Mouse (Mus musculus) left cerebral cortex, adult 2 months (tissue): ENCODE measurements at regions not wholly inside any gene's neighbourhood (a gene's known extent, or its start where the extent isn't known, plus 50 kb on each side); places are given as distances from the start of the nearest gene placed in this dataset.

ENCODE experiments used
- DNase-seq, 2 experiments: peaks; one replicate each; pipeline ENCODE4 v3.0.0; 2021 to 2022; ENCODE audit warnings: low spot score in 2 of 2, mixed read lengths in 1 of 2; ENCODE audit errors: extremely low spot score in 1 of 2
- H3K27ac ChIP-seq: fragments of 200-600 bp; 2 replicates; pipeline ENCODE4 v1.8.1; 2022
- H3K4me3 ChIP-seq: fragments of 200-600 bp; 2 replicates; pipeline ENCODE4 v1.8.1; 2022
- CTCF ChIP-seq: fragments of 200-600 bp; IDR thresholded peaks from 2 replicates; pipeline ENCODE4 v1.8.1; 2022; ENCODE audit warnings: antibody characterized with exemption, mild to moderate bottlenecking, moderate library complexity
- intact Hi-C: fragments of 180-260 bp; cut with DNase I; formaldehyde crosslinking; loops from one replicate; pipeline ENCODE4 v1.15.1; 2025

DNA sequence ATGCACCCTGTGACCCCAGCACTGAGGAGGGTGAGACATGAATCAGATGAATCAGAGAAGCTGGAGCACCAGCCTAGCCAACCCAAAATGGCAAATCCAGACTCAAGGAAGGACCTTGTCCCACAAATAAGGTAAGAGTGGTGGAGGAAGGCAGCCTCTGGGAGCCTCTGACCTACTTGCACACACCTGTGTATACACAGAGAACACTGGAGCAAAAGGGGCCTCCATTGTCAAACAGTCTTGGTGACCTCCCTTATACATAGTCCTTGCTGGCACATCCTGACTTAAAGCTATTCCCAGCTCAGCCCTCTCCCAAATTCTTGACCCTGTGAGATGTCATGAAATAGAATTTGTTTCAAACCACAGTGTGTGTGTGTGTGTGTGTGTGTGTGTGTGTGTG, 57.1 kb downstream of the Inhbb start:
- intact Hi-C loops: no loop called here
- Histone ChIP-seq H3K4me3 (no peak overlapping the region), H3K27ac (no peak overlapping the region)
- DNase-seq: no peak
- TF ChIP-seq CTCF: no peak

DNA sequence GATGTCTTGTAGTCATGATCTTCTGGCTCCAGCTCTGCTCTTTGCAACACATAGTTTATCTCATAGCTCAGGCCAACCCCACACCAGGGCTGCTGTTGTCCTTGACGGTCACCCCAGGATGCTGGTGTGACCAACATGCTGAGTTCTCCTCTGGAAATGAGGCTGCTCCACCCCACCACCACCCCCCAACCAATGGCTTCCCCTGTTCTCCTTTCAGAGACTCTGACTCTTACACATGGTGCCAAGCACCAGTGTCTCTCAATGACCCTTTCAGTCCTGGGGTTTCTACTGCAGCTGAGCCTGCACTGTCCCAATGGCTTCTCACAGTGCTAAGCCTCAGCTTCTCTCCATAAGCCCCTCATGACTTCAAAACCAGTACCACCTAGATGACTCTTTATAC, 64.0 kb downstream of the Inhbb start:
- no peak for TF ChIP-seq CTCF
- Histone ChIP-seq H3K4me3 (no peak overlapping the region), H3K27ac (no peak overlapping the region)
- intact Hi-C loops: no loop called here
- no peak for DNase-seq

DNA sequence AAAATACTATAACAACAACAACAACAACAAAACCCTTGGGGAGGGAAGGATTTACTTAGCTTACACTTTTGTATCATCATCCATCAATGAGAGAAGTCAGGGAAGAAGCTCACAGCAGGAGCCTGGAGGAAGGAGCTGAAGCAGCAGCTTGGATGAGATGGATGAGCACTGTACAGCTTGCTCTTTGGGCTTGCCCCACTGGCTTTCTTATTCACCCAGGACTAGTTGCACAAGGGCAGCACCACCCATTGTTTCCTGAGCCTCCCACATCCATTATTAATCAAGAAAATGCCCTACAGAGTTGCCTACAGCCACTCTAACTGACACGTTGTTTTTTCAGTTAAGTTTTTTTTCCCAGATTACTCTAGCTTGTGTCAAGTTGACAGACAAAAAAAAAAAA, 65.1 kb downstream of the Inhbb start:
- TF ChIP-seq CTCF: no peak
- no peak for DNase-seq
- H3K4me3 ChIP-seq: no peak overlapping the region
- no peak overlapping the region for H3K27ac ChIP-seq
- intact Hi-C loops: no loop called here

DNA sequence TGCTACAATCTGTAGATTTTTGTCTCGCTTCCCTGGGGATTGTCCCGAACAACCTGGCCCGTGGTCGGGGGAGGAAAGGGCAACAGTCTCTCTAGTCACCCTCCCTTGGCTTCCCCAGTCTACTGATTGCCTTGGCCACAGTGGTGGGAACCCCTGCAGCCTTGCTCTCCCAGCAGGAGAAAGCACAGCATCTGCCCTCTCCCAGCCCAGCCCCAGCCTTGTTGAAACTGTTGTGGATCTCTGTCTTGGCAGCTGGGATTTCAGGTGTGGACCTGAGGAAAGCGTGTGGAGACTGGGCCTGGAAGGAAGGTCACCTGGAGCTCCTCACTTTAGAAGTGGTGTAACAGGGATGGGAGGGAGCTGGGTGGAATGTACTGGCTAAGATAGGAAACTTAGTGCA, 66.6 kb downstream of the Inhbb start:
- intact Hi-C loops: no loop called here
- no peak overlapping the region for H3K27ac ChIP-seq
- TF ChIP-seq CTCF: no peak
- H3K4me3 ChIP-seq: no peak overlapping the region
- no peak for DNase-seq

DNA sequence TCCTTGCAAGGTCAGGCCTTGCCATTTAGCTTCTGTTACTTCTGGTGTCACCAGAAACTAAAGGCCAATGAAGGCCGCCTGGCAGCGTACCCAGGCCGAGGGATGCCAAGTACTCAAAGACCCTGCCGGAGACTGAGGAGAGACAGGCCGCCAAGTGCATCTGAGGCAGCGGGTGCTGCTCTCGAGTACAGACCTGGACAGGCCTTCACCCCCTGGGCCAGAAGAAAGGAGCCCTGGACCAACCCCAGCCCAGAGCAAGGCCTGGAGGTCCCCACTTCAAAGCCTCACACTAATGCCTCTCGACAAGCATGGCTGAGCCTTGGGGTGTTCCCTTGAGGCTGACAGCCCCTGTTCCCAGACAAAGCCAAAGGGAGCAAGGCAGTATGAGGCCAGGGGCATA, 70.5 kb downstream of the Inhbb start:
- Histone ChIP-seq H3K27ac (no peak overlapping the region), H3K4me3 (no peak overlapping the region)
- intact Hi-C loops: no loop called here
- DNase-seq: no peak
- no peak for TF ChIP-seq CTCF

DNA sequence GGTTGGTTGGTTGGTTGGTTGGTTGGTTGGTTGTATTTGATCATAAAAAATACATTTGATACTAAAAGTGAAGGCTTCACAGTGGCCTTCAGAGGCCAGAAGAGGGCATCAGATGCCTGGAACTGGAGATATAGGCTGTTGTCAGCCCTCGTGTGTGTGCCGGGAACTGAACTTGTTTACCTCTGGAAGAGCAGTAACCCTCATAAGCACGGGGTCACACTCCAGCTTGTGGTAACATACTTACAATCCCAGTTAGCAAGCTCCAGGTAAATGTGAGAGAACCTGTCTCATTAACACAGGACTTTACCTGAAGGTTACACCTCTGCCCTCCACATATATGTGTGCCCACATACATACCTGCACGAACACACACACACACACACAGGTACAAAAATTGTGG, 71.2 kb downstream of the Inhbb start:
- TF ChIP-seq CTCF: no peak
- no peak overlapping the region for H3K4me3 ChIP-seq
- H3K27ac ChIP-seq: no peak overlapping the region
- intact Hi-C loops: no loop called here
- no peak for DNase-seq

DNA sequence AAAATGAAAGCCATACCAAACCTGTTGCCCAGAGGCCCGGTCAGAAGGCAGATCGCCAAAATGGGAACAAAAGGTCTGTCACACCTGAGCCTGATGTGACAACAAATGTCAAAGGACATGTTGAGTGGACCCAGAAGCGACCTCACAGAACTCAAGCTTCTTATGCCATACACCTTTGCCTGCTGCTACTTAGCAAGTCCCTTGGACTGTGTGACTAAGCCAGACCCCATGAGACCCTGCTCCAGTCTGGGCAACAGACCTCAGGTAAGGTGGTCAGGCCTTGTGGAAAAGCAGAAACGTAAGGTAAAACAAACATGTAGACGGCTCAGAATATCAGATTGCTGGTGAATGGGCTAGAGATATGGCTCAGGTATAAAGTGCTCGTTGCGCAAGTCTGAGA, 71.8 kb downstream of the Inhbb start:
- Histone ChIP-seq H3K27ac (no peak overlapping the region), H3K4me3 (no peak overlapping the region)
- intact Hi-C loops: no loop called here
- DNase-seq: no peak
- no peak for TF ChIP-seq CTCF

DNA sequence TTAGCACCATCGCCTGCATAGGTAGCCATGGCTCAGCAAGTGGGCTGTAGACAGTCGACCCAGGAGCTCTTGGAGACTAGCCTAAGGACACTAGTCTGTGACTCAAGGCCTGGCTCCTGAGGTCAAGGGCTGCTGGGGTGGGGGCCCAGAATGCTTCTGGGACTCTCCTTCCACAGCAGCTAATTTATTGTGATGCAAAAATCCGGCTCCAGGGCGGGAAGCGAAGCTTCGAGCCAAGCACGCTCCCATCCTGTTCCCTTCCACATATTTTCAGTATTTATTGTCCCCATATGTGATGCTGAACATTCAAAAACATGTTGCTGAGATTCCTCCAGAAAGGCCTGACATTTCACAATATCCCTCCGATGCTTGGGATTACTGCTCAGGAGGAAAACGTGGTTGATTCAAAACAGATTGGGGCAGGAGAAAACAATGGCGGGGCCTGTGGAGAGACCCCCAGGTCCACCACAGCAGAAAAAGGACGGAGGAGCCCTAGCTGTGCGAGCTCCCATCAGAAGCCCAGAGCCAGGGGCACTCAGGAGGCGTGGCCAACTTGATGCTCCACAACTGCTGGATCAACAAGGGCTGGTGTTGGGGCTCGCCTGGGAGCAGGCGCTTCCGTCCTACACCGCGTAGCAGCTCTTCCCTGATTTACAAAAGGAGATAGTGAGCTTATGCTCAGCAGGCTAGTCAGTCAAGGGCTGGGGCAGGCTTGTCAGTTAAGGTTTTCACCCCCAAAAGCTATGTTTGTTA, 73.4 kb downstream of the Inhbb start:
- Histone ChIP-seq H3K27ac (no peak overlapping the region), H3K4me3 (no peak overlapping the region)
- intact Hi-C loops: loop anchor here (5.0 kb wide), 1 partner anchor 91 kb away; no protein-coding TSS in a partner anchor
- TF ChIP-seq CTCF: no peak
- no peak for DNase-seq

DNA sequence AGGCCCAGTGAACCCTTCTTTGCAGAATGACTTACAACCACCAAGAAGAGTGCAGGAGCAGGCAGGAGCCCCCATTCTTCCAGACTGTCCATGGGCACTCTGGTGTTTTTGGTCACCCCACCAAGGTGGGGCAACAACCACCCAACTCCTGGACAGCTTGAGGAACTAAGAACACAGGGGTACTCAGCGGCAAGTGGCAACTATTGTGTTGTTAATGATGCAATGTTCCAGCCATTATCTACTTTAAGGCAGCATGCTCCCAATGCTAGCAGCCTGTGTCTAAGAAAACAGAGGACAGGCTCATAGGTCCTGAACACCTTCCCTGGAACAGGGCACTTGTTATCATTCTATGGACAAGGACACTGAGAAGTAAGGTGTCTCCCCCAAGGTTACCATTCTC, 74.3 kb downstream of the Inhbb start:
- no peak for TF ChIP-seq CTCF
- intact Hi-C loops: loop anchor here (5.0 kb wide), 1 partner anchor 90 kb away; no protein-coding TSS in a partner anchor
- DNase-seq: no peak
- no peak overlapping the region for H3K27ac ChIP-seq
- H3K4me3 ChIP-seq: no peak overlapping the region

DNA sequence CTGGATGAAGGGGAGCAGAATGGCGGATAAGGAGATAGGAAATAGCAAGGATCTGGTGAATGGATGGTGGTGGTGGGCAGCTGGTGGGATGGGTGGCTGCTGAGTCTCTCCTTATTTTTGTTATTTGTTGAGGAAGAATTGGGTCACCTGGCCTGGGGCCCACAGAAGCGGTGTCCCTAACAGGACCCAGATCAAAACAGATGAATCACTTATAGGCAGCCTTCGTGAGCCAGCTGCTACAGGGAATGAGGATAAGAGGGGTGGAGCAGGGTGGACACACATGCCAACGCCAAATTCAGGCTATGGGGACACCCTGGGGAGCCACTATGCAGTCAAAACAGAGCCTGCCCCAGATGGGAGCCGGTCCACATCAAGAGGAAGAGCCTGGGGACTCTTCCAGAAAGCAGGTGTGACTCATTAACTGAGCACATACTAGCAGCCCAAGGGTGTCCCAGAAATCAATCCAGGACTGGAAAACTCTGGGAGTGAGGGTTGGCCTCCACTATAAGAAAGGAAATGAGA, 75.4 kb downstream of the Inhbb start:
- intact Hi-C loops: loop anchor here (5.0 kb wide), 1 partner anchor 89 kb away; no protein-coding TSS in a partner anchor
- no peak for DNase-seq
- H3K27ac ChIP-seq: no peak overlapping the region
- no peak overlapping the region for H3K4me3 ChIP-seq
- TF ChIP-seq CTCF: no peak

DNA sequence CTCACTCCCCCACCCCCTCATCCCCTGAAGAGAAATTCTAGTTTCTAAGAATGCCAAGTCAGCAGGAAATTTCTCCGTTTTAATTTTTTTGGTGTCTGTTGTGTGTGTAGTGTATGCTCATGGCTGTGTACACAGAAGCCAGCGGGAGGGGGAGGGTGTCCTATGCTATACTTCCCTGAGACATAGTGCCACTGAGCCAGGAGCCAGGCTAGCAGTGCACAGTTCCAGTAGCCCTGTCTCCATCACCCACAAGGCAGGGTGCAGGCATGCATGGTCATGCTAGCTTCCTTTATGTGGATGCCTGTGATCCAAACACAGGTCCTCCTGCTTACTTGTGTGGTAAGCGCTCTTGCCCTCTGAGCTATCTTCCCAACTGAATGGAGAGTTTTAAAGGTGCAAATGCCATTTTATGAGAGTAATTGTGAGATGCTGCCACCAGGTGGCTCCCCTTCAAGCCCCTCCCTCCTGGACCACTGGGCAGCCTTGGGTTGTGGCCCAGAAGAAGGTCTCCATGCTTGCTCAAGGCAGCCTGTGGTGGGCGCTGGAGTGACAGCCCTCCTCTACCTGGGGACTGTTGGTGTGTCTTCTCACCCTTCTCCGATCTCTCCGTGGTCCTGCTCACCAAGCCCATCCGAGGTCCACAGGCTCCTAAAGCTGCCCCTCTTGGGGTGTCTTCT, 76.8 kb downstream of the Inhbb start:
- H3K27ac ChIP-seq: no peak overlapping the region
- H3K4me3 ChIP-seq: no peak overlapping the region
- no peak for DNase-seq
- intact Hi-C loops: loop anchor here (5.0 kb wide), 1 partner anchor 88 kb away; no protein-coding TSS in a partner anchor
- TF ChIP-seq CTCF: peak; percentile 26

DNA sequence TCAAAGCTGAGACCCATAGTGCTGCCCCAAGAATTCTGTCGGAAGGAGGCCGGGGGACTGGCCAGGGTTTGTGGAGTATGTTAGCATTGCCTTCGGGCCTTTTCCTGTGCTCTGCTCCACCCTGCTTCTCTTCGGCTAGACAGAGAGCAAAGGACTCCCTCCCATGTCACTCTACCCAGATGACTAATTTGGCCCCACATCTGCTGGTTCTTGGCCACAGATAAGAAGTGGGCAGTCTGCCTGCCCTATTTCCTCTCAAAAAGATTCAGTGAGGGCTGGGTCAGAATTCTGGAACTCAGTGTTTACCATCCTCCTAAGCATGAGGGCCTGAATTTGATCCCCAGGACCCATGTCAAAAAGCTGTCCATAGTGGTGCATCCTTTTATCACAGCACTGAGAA, 78.0 kb downstream of the Inhbb start:
- TF ChIP-seq CTCF: no peak
- intact Hi-C loops: no loop called here
- no peak overlapping the region for H3K4me3 ChIP-seq
- no peak overlapping the region for H3K27ac ChIP-seq
- no peak for DNase-seq
